Mouse (Mus musculus): ENCODE data around the gene Prss43. TPM values are rescaled to one million over a fixed set of nuclear protein-coding genes. Genes with fewer than 3 reads are reported as not detected.

Gene Prss43
- polyA plus RNA-seq, 1 experiment from 2014 or later: not detected

GRCm38 (mm10) chr9:110877353-110877752, 50.9 kb downstream of the Prss43 start:
- H3K4me2 ChIP-seq: no peak overlapping the region
- H3K4me1 ChIP-seq: peaks cover 42% of the 10 kb centered on the region
- H3K27ac ChIP-seq: no peak overlapping the region
- no peak for ATAC-seq (ENCODE audit: insufficient number of reproducible peaks, low FRiP score, low TSS enrichment, low read depth)
- H3K9me3 ChIP-seq: no peaks in the 10 kb centered on the region
- H3K9ac ChIP-seq: no peak overlapping the region
- H3K27me3 ChIP-seq: peaks cover 34% of the 10 kb centered on the region
- no peak overlapping the region for H3K4me3 ChIP-seq
- WGBS: 94% methylated on average over 1 of the region's 1 CpGs
- no peaks in the 10 kb centered on the region for H3K36me3 ChIP-seq

DNA sequence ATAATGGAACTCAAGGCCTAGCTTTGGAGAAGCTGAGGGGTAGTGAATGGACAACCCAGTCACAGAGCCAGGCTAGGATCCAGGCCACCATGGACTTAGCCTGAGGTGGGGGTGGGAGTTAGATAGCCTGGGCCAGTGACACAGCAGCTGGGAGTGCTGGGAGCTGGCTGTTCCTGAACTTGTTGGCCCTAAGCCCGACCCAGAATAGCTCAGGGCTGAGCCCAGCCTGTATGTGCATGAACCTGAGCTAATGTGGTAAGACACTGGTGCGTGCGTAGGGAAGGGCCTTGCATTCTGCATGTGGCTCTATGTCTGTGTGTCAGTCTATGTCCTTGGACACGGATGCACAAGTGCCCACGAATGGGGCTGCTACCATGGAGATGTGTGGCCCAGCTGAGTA, 51.4 kb downstream of the Prss43 start:
- Histone ChIP-seq H3K4me2 (no peak overlapping the region), H3K4me1 (peaks cover 42% of the 10 kb centered on the region), H3K4me3 (no peak overlapping the region), H3K9ac (no peak overlapping the region), H3K27ac (no peak overlapping the region), H3K27me3 (peaks cover 28% of the 10 kb centered on the region), H3K9me3 (no peaks in the 10 kb centered on the region), H3K36me3 (no peaks in the 10 kb centered on the region)
- ATAC-seq (ENCODE audit: insufficient number of reproducible peaks, low FRiP score, low TSS enrichment, low read depth): no peak
- WGBS: 82% methylated on average over 5 of the region's 5 CpGs

DNA sequence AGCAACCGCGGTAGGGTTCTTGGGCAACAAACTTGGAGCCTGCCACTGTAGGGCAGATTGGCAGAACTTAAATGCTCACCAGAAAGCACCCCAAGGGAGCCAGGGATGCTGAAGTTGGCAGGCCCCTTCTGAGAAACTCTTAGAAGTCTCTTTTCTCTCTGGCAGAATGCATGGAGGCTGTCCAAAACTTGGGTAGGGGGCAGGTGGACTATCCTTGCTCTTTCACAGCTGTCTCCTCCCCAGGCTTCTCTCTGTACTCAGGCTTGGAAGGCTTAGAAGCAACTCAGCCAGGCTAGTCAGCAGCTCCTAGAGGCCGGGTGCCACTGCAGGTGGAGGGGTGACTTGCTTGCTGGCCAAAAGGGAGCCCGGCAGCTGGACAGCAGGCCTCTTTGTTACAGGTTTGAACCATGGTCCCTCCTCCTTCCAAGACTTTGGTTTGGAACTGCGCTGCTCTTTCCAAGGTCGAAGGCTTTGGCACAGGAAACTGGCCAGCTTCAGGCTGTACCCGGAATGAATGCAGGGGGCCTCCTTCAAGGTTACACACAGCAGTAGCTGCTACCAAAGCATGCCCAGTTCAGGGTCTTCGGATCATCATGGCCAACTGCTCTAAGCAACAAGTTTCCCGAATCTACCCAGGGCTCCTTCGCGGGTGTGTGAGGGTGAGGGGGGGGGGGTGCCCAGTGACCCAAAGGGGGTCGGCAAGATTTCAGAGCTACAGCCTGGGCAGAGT, 52.9 kb downstream of the Prss43 start, which contains the start of gene Als2cl:
TSS of gene Als2cl (plus strand) at position 680 of the 730 bp plus-strand sequence.
- Histone ChIP-seq H3K9me3 (no peaks in the 10 kb centered on the region), H3K36me3 (no peaks in the 10 kb centered on the region), H3K4me1 (peaks cover 33% of the 10 kb centered on the region), H3K27me3 (peaks cover 14% of the 10 kb centered on the region; the same call in 1 of the 2 replicates), H3K9ac (peak within 1 kb of the TSS; percentile 26), H3K4me2 (peak within 1 kb of the TSS; percentile 86), H3K27ac (peak within 1 kb of the TSS; percentile 47), H3K4me3 (peak within 1 kb of the TSS; percentile 52)
- ATAC-seq (ENCODE audit: insufficient number of reproducible peaks, low FRiP score, low TSS enrichment, low read depth): peak; percentile 7; the same call in 1 of the 2 replicates
- WGBS: 16% methylated on average over 12 of the region's 12 CpGs

- Histone ChIP-seq H3K36me3 (no peaks in the 10 kb centered on the region), H3K4me3 (peak within 1 kb of the TSS; percentile 52), H3K27me3 (peaks cover 11% of the 10 kb centered on the region; the same call in 1 of the 2 replicates), H3K4me1 (peaks cover 25% of the 10 kb centered on the region), H3K27ac (peak within 1 kb of the TSS; percentile 47), H3K9me3 (no peaks in the 10 kb centered on the region), H3K4me2 (peak within 1 kb of the TSS; percentile 86), H3K9ac (peak within 1 kb of the TSS; percentile 26)
- under 1% methylated on average over 53 of the region's 57 CpGs for WGBS
- peak; percentile 54 for ATAC-seq (ENCODE audit: insufficient number of reproducible peaks, low FRiP score, low TSS enrichment, low read depth)
Measured at GRCm38 (mm10) chr9:110879998-110880561, 53.6 kb downstream of the Prss43 start, which contains the start of gene Tmie. Tmie (minus strand) TSS chr9:110880113.

DNA sequence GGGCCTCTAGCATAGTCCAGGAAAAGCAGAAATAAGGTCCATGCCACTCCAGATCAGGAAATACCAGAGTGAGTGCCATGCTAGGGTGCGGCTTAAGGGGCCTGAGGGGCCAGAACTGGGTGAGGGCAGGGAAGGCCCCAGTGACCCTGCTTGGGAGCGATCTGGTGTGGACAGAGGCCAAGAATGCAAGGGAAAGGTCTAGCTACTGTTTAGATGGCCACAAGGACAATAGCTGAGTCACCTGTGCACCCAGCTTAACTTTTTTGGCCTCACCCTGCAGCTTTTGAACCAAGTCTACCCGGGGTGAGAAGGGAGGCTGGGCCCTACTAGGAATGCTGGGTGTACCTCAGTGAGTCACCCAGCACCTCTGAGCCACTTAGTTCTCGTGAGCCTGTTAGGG, 54.3 kb downstream of the Prss43 start:
- H3K36me3 ChIP-seq: no peaks in the 10 kb centered on the region
- H3K4me2 ChIP-seq: peak overlapping the region; percentile 86
- peaks cover 11% of the 10 kb centered on the region; the same call in 1 of the 2 replicates for H3K27me3 ChIP-seq
- 59% methylated on average over 4 of the region's 4 CpGs for WGBS
- H3K27ac ChIP-seq: no peak overlapping the region; the same call in 1 of the 2 replicates
- ATAC-seq (ENCODE audit: insufficient number of reproducible peaks, low FRiP score, low TSS enrichment, low read depth): no peak
- peaks cover 24% of the 10 kb centered on the region for H3K4me1 ChIP-seq
- H3K9me3 ChIP-seq: no peaks in the 10 kb centered on the region
- 0 out of 2 replicates have a peak overlapping the region, but pooled peaks have one; percentile 26 for H3K9ac ChIP-seq
- peak overlapping the region; percentile 52 for H3K4me3 ChIP-seq

Other genes with a start within 250 kb of the Prss43 start
- gene Nradd, start 202.2 kb upstream of the Prss43 start, polyA plus RNA-seq (2015; fragmentation: Nextera tagmentation; extraction: Ambion mirVana): 43.5 and 46.4 TPM in 2 replicates
- gene Nbeal2, start 172.5 kb upstream of the Prss43 start, polyA plus RNA-seq (2015; fragmentation: Nextera tagmentation; extraction: Ambion mirVana): 5.7 and 5.8 TPM in 2 replicates
- gene Ccdc12, start 170.2 kb upstream of the Prss43 start, polyA plus RNA-seq (2015; fragmentation: Nextera tagmentation; extraction: Ambion mirVana): 116 and 126 TPM in 2 replicates
- gene Myl3, start 84.8 kb upstream of the Prss43 start, polyA plus RNA-seq (2015; fragmentation: Nextera tagmentation; extraction: Ambion mirVana): 16.3 and 125 TPM in 2 replicates
- 82.6 and 110 TPM in 2 replicates for gene Pth1r, start 79.5 kb upstream of the Prss43 start, polyA plus RNA-seq (2015; fragmentation: Nextera tagmentation; extraction: Ambion mirVana)
- gene Prss42, start 28.5 kb upstream of the Prss43 start, polyA plus RNA-seq (2015; fragmentation: Nextera tagmentation; extraction: Ambion mirVana): not detected in 2 replicates
- not detected in 2 replicates for gene Prss44, start 12.7 kb upstream of the Prss43 start, polyA plus RNA-seq (2015; fragmentation: Nextera tagmentation; extraction: Ambion mirVana)
- not detected in 2 replicates for gene Prss45, start 7.9 kb downstream of the Prss43 start, polyA plus RNA-seq (2015; fragmentation: Nextera tagmentation; extraction: Ambion mirVana)
- not detected in 2 replicates for gene Prss46, start 17.8 kb downstream of the Prss43 start, polyA plus RNA-seq (2015; fragmentation: Nextera tagmentation; extraction: Ambion mirVana)
- gene Prss50, start 31.3 kb downstream of the Prss43 start, polyA plus RNA-seq (2015; fragmentation: Nextera tagmentation; extraction: Ambion mirVana): 0.32 and 0.46 TPM in 2 replicates
- gene Als2cl, start 53.2 kb downstream of the Prss43 start, polyA plus RNA-seq (2015; fragmentation: Nextera tagmentation; extraction: Ambion mirVana): 2.8 and 3.7 TPM in 2 replicates
- 0.93 and 1.1 TPM in 2 replicates for gene Tmie, start 53.4 kb downstream of the Prss43 start, polyA plus RNA-seq (2015; fragmentation: Nextera tagmentation; extraction: Ambion mirVana)
- gene Fam240a, start 90.2 kb downstream of the Prss43 start, polyA plus RNA-seq (2015; fragmentation: Nextera tagmentation; extraction: Ambion mirVana): not detected in 2 replicates
- gene Tdgf1, start 119.5 kb downstream of the Prss43 start, polyA plus RNA-seq (2015; fragmentation: Nextera tagmentation; extraction: Ambion mirVana): 0.56 and 0.69 TPM in 2 replicates
- 0.32 and 0.57 TPM in 2 replicates for gene Lrrc2, start 124.9 kb downstream of the Prss43 start, polyA plus RNA-seq (2015; fragmentation: Nextera tagmentation; extraction: Ambion mirVana)
- gene Rtp3, start 163.9 kb downstream of the Prss43 start, polyA plus RNA-seq (2015; fragmentation: Nextera tagmentation; extraction: Ambion mirVana): not detected in 2 replicates
- 2.0 and 5.3 TPM in 2 replicates for gene Ltf, start 192.6 kb downstream of the Prss43 start, polyA plus RNA-seq (2015; fragmentation: Nextera tagmentation; extraction: Ambion mirVana)
- gene Ccrl2, start 230.8 kb downstream of the Prss43 start, polyA plus RNA-seq (2015; fragmentation: Nextera tagmentation; extraction: Ambion mirVana): 1.1 and 1.2 TPM in 2 replicates

Measured in limb, embryonic 15.5 days (tissue).